Mouse (Mus musculus) cerebellum, adult (tissue): ENCODE data around the gene AC124108.1.

Experiments used
- ATAC-seq: cut with Nextera tagmentation; 2 replicates; pipeline ENCODE4 v1.9.2; 2017; ENCODE audit warnings: mild to moderate bottlenecking, moderate library complexity, mixed read lengths; ENCODE audit not compliant: insufficient number of reproducible peaks, low FRiP score, low TSS enrichment

The AC124108.1 gene

GRCm38 (mm10) chr1:132234757-132235273 is 43.6 kb downstream of the AC124108.1 start:
- no peak for ATAC-seq

GRCm38 (mm10) chr1:132237585-132238159 is 46.4 kb downstream of the AC124108.1 start:
- ATAC-seq: peak; percentile 64; the same call in 1 of the 2 replicates

GRCm38 (mm10) chr1:132245010-132245409 is 53.8 kb downstream of the AC124108.1 start:
- ATAC-seq: no peak

GRCm38 (mm10) chr1:132246137-132246536 is 54.9 kb downstream of the AC124108.1 start:
- ATAC-seq: no peak

GRCm38 (mm10) chr1:132246641-132247040 is 55.4 kb downstream of the AC124108.1 start:
- ATAC-seq: no peak

- ATAC-seq: no peak
These were observed 63.2 kb downstream of the AC124108.1 start for GRCm38 (mm10) chr1:132254467-132254866.
